Mouse (Mus musculus): ENCODE measurements around the gene Srarp. TPM values are rescaled to one million over a fixed set of nuclear protein-coding genes. Genes with fewer than 3 reads are reported as not detected.

Srarp gene
- total RNA-seq, 2 experiments from 2014 or later: not detected

DNA sequence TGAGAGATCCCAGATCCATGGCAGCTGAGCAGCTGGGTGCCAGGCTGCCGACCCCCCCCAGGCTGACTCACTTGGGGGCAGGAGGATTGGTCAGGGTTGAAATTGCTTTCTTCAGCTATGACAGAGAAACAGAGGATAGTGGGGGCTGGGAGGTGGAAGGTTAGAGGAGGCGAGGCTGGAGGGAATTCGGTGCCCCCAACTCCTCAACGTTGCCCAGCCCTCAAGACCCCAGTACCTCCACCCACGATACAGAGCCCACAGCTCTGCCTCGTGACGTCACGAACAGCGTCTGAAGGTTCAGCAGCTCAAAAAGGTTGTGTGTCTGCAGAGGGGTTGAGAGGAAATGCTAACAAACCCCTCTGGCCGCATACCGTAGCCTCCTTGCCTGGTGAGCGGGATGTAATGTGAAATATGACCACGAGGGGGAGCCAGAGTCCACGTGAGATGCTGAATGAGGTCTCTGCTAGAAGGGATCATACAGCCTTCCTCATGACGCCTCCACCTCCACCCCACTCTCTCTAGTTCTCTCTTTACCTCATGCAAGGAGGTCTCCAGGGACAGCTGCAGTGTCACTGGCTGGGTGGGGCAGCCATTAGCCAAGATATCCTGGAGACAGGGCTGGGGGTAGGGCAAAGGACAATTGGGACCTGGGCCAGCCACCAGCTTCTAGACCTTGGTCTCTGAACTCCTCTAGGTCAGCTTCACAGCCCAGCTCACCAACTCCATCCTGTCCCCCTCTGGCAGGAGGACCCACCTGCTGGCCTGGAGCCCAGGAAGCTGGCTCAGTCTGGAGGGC lies 31.2 kb downstream of the Srarp start:
- ATAC-seq (replicated peaks; ENCODE audit: low FRiP score, low TSS enrichment, poor library complexity, severe bottlenecking): peak; percentile 83

DNA sequence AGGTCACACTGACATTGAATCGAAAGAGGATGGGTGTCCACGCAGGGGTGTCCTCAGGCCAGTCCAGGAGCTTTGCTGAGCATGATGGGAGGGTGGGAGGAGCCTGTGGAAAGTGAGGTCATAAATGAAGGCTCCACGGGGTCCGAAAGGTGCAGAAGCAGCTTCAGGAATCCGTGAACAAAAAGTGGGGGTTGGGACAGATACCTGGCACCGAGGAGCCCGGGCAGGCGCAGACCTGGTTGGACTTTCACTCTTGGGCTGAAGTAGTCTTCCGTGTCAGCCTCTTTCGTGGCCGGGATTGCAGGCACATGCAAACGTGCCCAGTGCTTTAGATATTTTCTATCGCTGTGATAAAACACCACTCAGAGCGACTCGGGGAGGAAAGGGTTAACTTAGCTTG lies 35.7 kb downstream of the Srarp start:
- no peak for ATAC-seq (replicated peaks; ENCODE audit: low FRiP score, low TSS enrichment, poor library complexity, severe bottlenecking)

DNA sequence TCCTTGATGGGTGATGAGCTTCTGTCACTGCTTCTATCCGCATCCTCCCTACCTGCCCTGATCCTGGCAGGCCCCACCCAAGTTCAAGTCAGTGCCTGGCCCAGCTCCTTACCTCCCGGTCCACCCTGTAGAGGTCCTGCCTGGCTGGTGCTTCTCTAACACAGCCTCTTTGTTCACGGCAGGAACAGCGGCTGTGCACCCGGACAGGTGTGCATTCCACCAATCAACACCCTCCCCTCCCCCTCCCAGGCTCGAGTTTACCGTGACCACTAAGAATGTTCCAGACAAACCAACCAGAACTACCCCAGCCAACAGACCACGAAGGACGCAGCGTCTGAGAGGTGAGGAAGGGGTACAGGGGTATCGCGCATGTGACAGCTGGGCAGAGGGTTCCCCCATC lies 37.4 kb downstream of the Srarp start, which contains the start of gene Clcnka:
Gene Clcnka, minus strand, starts transcription at position 180 of the 400 bp plus-strand sequence.
- no peak for ATAC-seq (replicated peaks; ENCODE audit: low FRiP score, low TSS enrichment, poor library complexity, severe bottlenecking)

DNA sequence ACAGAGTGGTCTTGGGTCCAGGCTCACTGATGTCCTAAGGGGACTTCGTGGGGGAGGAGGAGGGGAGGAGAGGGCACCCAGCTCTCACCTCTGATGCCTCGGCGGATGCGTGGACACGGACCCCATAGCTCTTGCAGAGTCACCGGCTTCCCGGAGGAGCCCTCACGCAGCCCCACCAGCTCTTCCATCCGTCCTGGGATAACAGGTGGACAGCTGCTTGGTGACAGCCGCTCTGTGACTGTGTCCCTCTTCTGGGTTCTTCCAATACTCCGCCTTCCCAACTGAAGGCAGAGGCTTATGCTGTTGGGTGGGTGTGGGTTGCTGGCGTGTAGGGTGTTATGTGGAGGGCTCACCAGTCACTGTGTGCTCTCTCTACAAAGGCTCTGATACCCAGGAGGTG lies 38.0 kb downstream of the Srarp start:
- ATAC-seq (replicated peaks; ENCODE audit: low FRiP score, low TSS enrichment, poor library complexity, severe bottlenecking): no peak

DNA sequence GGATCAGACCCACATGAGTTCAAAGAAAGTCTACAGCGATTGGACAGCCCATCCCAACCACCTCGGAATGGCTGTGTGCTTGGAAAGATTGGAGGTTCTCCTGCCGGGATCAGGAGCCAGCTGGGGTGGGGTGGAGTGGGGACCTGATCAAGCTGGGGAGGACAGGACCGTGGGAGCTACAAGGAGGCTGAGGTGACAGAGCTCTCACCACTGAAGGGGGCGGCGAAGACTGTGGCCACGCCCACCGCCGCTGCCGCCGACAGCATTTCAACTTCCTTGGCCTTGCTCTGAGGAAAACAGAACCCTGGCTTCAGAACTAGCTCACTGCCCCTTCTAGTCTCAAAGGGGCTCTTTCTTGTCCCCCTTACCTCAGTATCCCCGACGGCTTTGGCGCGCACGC lies 41.2 kb downstream of the Srarp start:
- no peak for ATAC-seq (replicated peaks; ENCODE audit: low FRiP score, low TSS enrichment, poor library complexity, severe bottlenecking)

DNA sequence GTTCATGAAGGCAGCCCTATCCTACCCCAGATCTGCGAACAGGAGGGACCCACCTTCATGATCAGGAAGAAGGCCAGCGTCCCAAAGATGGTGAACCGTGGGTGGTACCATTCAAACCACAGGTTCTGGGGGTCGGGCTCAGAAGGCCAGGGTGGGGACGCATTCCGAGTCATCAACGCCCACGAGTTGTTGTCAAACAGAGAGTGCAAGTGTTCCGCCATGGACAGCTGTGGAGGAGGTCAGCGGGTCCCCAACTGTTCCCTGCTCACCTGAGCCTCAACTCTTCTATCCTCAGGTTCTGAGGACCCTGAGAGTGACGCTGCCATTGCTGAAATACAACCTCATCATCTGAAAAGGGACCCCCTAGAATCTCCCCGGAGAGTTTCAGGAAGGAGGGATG lies 44.6 kb downstream of the Srarp start:
- no peak for ATAC-seq (replicated peaks; ENCODE audit: low FRiP score, low TSS enrichment, poor library complexity, severe bottlenecking)

DNA sequence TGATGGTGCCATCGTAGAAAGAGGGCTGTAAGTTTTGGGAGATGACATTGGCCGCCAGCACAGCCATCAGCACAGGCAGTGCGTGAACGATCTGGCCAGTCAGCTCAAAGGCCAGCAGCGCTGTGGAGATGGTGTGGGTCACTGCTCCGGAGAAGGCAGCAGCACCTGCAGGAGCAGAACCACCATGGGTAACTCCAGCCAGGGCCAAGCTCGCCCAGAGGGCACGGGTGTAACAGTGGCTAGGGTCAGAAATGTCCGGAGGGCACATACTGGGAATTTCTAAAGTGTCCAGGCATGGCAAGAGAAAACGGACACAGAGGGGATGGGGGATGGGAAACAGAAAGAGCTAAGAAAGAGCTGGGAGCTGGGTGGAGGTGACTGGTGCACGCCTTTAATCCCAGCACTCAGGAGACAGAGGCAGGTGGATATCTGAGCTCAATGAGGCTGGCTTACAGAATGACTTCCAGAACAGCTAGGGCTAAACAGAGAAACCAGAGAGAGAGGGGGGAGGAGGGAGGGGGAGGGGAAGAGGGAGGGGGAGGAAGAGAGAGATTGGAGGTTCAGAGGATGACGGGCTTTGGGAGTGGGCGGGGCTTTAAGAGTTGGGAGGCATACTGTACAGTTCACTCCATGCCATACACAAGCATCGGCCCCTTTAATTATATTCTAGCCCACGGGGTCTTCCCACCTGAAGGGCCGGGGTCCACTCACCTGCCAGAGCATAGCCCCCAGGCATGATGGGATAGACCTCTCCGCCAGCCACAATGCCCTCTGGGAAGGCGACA lies 46.3 kb downstream of the Srarp start:
- no peak for ATAC-seq (replicated peaks; ENCODE audit: low FRiP score, low TSS enrichment, poor library complexity, severe bottlenecking)

DNA sequence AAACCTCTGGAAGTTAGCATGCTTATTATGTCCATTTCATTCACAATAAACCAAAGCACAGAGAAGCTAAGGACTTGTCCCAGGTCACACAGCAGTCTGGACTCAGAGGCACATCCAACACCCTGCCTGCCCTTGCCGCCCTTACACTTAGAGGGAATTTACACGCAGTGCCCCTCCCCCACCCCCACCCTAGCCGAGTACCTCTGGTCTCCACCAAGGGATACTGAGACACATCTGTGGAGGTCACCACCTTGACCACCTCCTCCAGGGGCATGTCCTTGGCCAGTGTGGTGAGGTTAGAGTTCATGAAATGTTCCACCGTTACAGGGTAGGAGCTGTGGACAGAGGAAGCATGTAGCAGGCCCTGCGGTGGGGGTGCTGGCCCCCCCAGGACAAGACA lies 48.0 kb downstream of the Srarp start:
- ATAC-seq (replicated peaks; ENCODE audit: low FRiP score, low TSS enrichment, poor library complexity, severe bottlenecking): no peak

DNA sequence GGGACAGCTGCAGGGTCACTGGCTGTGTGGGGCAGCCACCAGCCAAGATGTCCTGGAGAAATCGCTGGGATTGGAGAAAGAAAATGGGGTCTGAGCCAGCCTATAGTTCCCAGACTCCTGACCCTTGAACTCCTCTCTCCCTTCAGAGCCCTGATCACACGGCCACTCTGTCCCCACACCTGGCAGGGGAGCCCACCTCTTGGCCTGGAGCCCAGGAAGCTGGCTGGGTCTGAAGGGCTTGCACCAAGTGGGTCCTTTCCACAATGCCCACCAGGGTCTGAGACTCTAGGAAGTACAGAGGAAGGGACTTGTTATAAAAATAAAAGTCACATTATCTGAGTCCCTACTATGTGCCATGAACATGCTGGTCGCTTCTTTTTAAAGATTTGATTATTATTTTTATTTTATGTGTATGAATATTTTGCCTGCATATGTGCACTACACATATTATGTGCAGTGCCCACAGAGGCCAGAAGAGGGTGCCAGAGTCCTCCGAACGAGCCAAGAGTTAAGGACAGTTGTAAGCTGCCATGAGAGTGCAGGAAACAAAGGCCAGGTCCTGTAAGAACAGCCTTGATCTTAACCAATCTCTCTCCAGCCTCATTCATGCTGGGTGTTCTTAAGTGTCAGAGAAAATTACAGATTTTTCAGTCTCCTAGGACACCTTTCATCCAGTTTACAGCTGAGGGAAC lies 48.7 kb downstream of the Srarp start:
- peak; percentile 73 for ATAC-seq (replicated peaks; ENCODE audit: low FRiP score, low TSS enrichment, poor library complexity, severe bottlenecking)

DNA sequence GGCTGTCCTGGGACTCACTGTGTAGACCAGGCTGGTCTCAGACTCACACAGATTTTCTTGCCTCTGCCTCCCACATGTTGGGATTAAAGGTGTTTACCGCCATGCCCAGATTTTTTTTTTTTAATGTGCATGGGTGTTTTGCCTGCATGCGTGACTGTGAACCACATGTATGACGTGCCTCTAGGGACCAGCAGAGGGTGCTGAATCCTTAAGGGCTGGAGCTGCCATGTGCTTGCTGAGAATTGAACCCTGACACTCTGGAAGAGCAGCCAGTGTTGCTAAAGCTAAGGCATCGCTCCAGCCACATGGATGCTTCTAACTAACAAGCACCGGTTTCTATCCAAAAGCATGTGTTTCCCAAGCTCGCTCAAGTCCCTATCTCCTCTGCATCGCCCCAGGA lies 49.8 kb downstream of the Srarp start:
- no peak for ATAC-seq (replicated peaks; ENCODE audit: low FRiP score, low TSS enrichment, poor library complexity, severe bottlenecking)

DNA sequence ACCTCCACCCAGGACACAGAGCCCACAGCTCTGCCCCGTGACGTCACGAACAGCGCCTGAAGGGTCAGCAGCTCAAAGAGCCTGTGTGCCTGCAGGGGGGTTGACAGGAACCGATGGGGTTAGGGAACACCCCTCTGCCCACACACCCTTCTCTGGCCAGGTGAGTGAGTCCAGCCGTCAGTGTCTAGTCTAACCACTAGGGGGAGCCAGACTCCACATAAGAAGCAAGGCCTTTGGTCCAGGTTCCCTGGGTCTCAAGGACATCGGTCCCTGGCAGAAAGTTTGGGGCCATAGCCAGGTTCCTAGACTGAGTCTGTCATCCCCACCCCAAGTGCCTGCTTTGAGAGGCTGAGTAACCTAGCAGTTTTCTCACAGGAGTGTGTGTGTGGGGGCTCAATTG lies 50.6 kb downstream of the Srarp start:
- peak; percentile 76 for ATAC-seq (replicated peaks; ENCODE audit: low FRiP score, low TSS enrichment, poor library complexity, severe bottlenecking)

Other genes with a start within 250 kb of the Srarp start
- gene Rsg1, start 222.1 kb downstream of the Srarp start, total RNA-seq (2014; fragmentation: Nextera tagmentation): 0.81 and 10.9 TPM in 2 replicates
- gene Rsg1, start 222.1 kb downstream of the Srarp start, total RNA-seq (2017): 3.2 TPM in 1 of 2 replicates, not detected in the other
- not detected in 2 replicates for gene Arhgef19, start 196.6 kb downstream of the Srarp start, total RNA-seq (2014; fragmentation: Nextera tagmentation)
- gene Arhgef19, start 196.6 kb downstream of the Srarp start, total RNA-seq (2017): not detected in 2 replicates
- 0.30 and 1.2 TPM in 2 replicates for gene Epha2, start 134.9 kb downstream of the Srarp start, total RNA-seq (2014; fragmentation: Nextera tagmentation)
- gene Epha2, start 134.9 kb downstream of the Srarp start, total RNA-seq (2017): not detected in 2 replicates
- gene Fam131c, start 67.9 kb downstream of the Srarp start, total RNA-seq (2014; fragmentation: Nextera tagmentation): not detected in 2 replicates
- gene Fam131c, start 67.9 kb downstream of the Srarp start, total RNA-seq (2017): not detected in 2 replicates
- not detected in 2 replicates for gene Clcnka, start 37.4 kb downstream of the Srarp start, total RNA-seq (2014; fragmentation: Nextera tagmentation)
- not detected in 2 replicates for gene Clcnka, start 37.4 kb downstream of the Srarp start, total RNA-seq (2017)
- not detected in 2 replicates for gene Clcnkb, start 20.1 kb downstream of the Srarp start, total RNA-seq (2014; fragmentation: Nextera tagmentation)
- gene Clcnkb, start 20.1 kb downstream of the Srarp start, total RNA-seq (2017): not detected in 2 replicates
- not detected in 2 replicates for gene Hspb7, start 15.3 kb downstream of the Srarp start, total RNA-seq (2014; fragmentation: Nextera tagmentation)
- not detected in 2 replicates for gene Hspb7, start 15.3 kb downstream of the Srarp start, total RNA-seq (2017)
- 13.4 and 16.6 TPM in 2 replicates for gene Zbtb17, start 8.5 kb upstream of the Srarp start, total RNA-seq (2014; fragmentation: Nextera tagmentation)
- gene Zbtb17, start 8.5 kb upstream of the Srarp start, total RNA-seq (2017): 21.5 and 26.6 TPM in 2 replicates
- 64.2 and 81.5 TPM in 2 replicates for gene Spen, start 102.5 kb upstream of the Srarp start, total RNA-seq (2014; fragmentation: Nextera tagmentation)
- 21.1 and 40.5 TPM in 2 replicates for gene Spen, start 102.5 kb upstream of the Srarp start, total RNA-seq (2017)
- gene Fblim1, start 170.0 kb upstream of the Srarp start, total RNA-seq (2014; fragmentation: Nextera tagmentation): not detected in 2 replicates
- not detected in 2 replicates for gene Fblim1, start 170.0 kb upstream of the Srarp start, total RNA-seq (2017)
- 0.37 TPM in 1 of 2 replicates, not detected in the other for gene Tmem82, start 182.5 kb upstream of the Srarp start, total RNA-seq (2014; fragmentation: Nextera tagmentation)
- 0.52 and 0.57 TPM in 2 replicates for gene Tmem82, start 182.5 kb upstream of the Srarp start, total RNA-seq (2017)
- gene Slc25a34, start 187.7 kb upstream of the Srarp start, total RNA-seq (2014; fragmentation: Nextera tagmentation): not detected in 2 replicates
- gene Slc25a34, start 187.7 kb upstream of the Srarp start, total RNA-seq (2017): 0.65 TPM in 1 of 2 replicates, not detected in the other
- 7.7 and 16.9 TPM in 2 replicates for gene Plekhm2, start 228.8 kb upstream of the Srarp start, total RNA-seq (2014; fragmentation: Nextera tagmentation)
- gene Plekhm2, start 228.8 kb upstream of the Srarp start, total RNA-seq (2017): 4.9 and 22.4 TPM in 2 replicates
- gene Rsc1a1, start 249.5 kb upstream of the Srarp start, total RNA-seq (2014; fragmentation: Nextera tagmentation): 19.1 and 23.4 TPM in 2 replicates
- 17.1 and 26.1 TPM in 2 replicates for gene Rsc1a1, start 249.5 kb upstream of the Srarp start, total RNA-seq (2017)